Mouse (Mus musculus): ENCODE data around the gene Wiz. TPM values are rescaled to one million over a fixed set of nuclear protein-coding genes. Genes with fewer than 3 reads are reported as not detected.

Wiz gene
- total RNA-seq, 2 experiments from 2014 or later = 18.9 to 19.1 TPM

- DNase-seq = peak; percentile 16 to 48
- intact Hi-C loops (cut with DNase I) = no loop called here
Observed at GRCm38 (mm10) chr17:32383661-32384060, 5.6 kb downstream of the Wiz start.

DNA sequence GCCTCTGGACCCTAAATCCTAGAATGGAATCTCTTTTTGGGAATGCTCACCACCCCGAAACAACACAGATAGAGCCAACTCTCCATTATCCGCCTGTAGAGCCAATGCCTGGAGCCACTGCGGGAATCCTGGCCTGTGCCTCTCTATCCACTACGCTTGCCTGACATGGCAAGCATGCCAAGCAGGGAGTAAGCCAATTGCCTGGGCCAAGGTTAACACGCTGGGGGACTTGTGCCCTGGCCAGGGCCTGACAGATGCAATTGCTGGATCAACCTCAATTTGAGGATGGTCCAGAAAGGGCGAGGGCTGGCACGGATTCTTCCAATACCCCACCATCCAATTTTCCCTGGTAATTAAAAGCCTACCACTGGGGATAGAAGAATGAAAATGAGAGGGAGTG lies 6.7 kb downstream of the Wiz start:
- intact Hi-C loops (cut with DNase I) = no loop called here
- peak in 1 of 2 experiments; percentile 30 for DNase-seq

- no peak for DNase-seq
- intact Hi-C loops (cut with DNase I) = no loop called here
Observed at GRCm38 (mm10) chr17:32378786-32379185, 10.5 kb downstream of the Wiz start.

DNA sequence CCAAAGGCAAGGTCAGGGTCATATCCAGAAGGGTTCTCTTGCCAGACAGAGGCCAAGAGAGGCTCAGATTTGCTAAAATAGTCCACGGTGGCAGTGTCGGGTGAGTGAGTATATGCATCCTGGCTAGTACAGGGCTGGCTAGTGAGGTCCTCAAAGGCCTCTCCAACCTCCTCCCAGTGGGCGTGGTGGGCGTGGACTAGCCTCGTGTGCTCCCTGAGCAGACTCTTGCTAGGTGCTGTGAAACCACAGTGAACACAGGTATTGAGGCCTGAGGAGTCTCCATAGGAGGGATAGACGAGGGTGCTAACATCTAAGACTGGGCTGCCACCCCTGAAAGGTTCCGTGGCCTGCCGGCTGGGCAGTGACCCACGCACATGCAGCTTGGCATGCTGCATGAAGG lies 12.1 kb downstream of the Wiz start:
- intact Hi-C loops (cut with DNase I) = loop anchor here (1.0 kb wide), 1 partner anchor 9 kb away; no protein-coding TSS in a partner anchor
- DNase-seq = no peak

DNA sequence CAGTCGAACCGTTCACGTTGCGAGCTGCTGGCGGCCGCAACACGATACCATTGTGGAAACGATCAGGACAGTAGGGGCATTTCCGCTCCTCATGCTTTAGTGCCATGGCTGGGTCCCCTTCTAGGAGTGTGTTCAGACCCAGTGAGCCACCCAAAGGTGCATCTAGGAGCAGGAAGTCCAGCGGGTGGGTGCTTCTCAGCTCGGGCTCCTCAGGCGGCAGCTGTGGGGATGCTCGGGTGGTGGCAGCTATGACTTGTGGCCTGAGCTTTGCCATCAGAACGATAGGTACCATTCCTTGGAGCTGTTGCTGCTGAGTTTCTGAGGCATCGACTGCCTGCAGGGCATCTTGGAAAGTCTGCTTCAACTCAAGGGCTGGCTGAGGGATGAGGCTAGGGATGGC lies 12.8 kb downstream of the Wiz start:
- intact Hi-C loops (cut with DNase I) = no loop called here
- DNase-seq = no peak

- intact Hi-C loops (cut with DNase I) = loop anchor here (1.0 kb wide), 1 partner anchor 8 kb away; no protein-coding TSS in a partner anchor
- no peak for DNase-seq
Observed at GRCm38 (mm10) chr17:32368991-32369578, 20.2 kb downstream of the Wiz start.

GRCm38 (mm10) chr17:32367706-32368105 lies 21.5 kb downstream of the Wiz start:
- no peak for DNase-seq
- intact Hi-C loops (cut with DNase I) = loop anchor here (1.0 kb wide), 1 partner anchor 10 kb away; no protein-coding TSS in a partner anchor

DNA sequence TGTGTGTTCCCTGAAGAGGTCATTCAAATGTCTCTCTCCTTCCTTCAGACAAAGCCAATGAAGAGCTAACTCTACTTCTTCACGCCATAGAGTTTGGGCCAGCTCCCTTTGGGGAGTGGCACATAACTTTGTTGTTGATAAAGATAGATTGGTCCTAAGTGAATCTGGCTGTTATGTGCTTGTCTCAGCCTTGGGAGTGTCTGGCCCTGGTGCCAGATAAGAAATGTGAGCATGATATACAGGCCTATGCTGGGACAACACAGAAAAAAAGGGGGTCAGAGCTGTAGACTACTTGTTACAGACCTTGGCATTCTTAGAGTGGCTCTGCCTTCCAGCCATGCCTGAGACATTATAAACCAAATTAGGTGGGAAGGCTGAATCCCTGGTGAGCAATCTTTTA lies 23.9 kb downstream of the Wiz start:
- DNase-seq = no peak
- intact Hi-C loops (cut with DNase I) = loop anchor here (2.0 kb wide), 1 partner anchor 24 kb away; the partner anchor contains the start of gene Wiz

- intact Hi-C loops (cut with DNase I) = loop anchor here (2.0 kb wide), 1 partner anchor 24 kb away; the partner anchor contains the start of gene Wiz
- DNase-seq = no peak
Observed at GRCm38 (mm10) chr17:32364850-32365249, 24.4 kb downstream of the Wiz start.

DNA sequence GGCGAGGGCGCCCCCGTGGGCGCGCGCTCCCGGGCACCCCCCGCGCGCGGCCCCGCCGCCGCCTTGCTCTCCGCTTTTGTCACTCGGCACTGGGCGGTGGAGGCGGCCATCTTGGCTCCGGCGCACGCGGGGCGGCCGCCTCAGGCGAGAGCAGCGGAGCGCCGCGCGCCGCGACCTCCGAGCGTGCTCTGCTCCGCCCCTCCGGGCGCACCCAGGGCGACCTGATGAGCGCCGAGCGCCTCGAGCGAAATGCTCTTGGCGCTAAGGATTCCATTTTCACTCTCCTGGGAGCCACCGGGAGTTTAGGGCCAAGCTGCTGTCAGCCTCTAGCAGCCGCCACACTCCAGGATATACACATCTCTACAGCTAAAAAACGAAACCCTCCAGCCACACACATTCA lies 24.9 kb downstream of the Wiz start:
- peak; percentile 88 to 89 for DNase-seq
- intact Hi-C loops (cut with DNase I) = loop anchor here (2.0 kb wide), 1 partner anchor 24 kb away; the partner anchor contains the start of gene Wiz

DNA sequence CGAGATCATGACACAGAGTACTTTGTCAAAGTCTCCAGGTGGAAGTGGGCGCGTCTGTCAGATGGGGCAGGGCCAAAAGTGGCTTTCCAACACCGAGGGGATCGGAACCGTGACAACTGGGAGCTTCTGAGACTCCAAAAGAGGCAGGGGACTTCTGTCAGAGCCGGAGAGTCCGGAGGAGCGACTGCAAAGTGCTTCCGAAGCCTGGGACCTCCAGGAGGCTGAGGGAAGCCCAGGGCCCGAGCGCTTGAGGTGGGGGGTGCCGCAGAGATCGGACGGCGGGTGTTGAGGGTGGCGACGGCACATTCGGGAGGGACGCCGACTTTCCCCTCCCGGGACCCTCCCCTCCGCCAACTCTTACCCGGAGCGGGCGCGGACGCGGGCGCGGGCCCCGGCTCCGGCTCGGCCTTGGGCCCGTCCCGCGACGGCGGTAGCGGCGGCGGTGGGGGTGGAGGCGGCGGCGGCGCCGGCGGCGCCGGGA lies 25.4 kb downstream of the Wiz start:
- peak in 1 of 2 experiments; percentile 12 for DNase-seq
- intact Hi-C loops (cut with DNase I) = loop anchor here (1.0 to 2.0 kb wide), 2 partner anchors 14 to 25 kb away; partner anchors contain the start of genes Akap8l and Wiz

GRCm38 (mm10) chr17:32362686-32363085 lies 26.6 kb downstream of the Wiz start:
- no peak for DNase-seq
- intact Hi-C loops (cut with DNase I) = loop anchor here (1.0 kb wide), 1 partner anchor 12 kb away; the partner anchor contains the start of gene Akap8l

GRCm38 (mm10) chr17:32359928-32360327 lies 29.3 kb downstream of the Wiz start:
- no peak for DNase-seq
- intact Hi-C loops (cut with DNase I) = no loop called here

GRCm38 (mm10) chr17:32358943-32359340 lies 30.3 kb downstream of the Wiz start:
- intact Hi-C loops (cut with DNase I) = no loop called here
- DNase-seq = no peak

- no peak for DNase-seq
- intact Hi-C loops (cut with DNase I) = no loop called here
Observed at GRCm38 (mm10) chr17:32358192-32358942, 30.9 kb downstream of the Wiz start.

- intact Hi-C loops (cut with DNase I) = no loop called here
- no peak for DNase-seq
Observed at GRCm38 (mm10) chr17:32356766-32357760, 32.2 kb downstream of the Wiz start.

DNA sequence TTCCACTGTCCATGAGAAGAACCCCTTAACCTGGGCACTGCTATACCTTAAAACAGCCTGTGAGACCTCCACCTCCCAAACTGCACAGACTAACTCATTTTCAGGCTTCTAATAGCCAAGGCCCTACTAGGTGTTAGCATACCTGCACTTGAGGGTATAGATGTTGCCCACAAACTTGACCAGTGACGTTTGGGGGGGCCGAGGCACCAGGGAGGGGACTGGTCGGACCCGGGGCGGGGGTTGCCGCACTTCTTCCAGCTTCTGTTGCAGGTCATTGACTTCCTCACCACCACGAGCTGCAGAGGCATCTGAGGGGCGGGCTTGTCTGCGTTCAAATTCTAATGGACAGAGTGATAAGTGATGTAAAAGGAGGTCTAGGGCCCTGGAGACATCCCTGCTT lies 33.0 kb downstream of the Wiz start:
- no peak for DNase-seq
- intact Hi-C loops (cut with DNase I) = no loop called here

- no peak for DNase-seq
- intact Hi-C loops (cut with DNase I) = no loop called here
Observed at GRCm38 (mm10) chr17:32355031-32355430, 34.2 kb downstream of the Wiz start.

DNA sequence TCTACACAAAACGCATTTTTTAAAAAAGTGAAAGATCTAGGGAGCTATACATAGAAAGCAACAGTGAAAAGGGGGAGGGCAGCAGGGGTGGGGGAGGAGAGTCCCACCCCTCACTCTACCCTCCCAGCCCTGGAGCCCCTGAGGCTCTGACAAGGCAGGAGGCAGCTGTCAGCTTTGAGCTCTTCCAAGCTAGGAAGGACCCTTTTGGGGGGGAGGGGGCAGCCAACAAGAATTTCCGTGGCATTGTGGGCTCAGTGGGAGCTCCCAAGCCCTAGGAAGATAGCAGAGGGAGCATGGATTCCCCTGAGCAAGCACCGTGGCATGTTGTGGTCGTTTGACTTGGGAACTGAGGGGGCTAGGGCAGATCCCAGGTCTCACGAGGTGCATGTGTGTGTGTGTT lies 35.0 kb downstream of the Wiz start:
- DNase-seq = no peak
- intact Hi-C loops (cut with DNase I) = loop anchor here (5.0 kb wide), 1 partner anchor 33 kb away; the partner anchor contains the start of gene Wiz

- intact Hi-C loops (cut with DNase I) = loop anchor here (5.0 kb wide), 1 partner anchor 34 kb away; the partner anchor contains the start of gene Wiz
- peak; percentile 54 to 69 for DNase-seq
Observed at GRCm38 (mm10) chr17:32353696-32354095, 35.5 kb downstream of the Wiz start.

All from heart, postnatal 36 days (tissue).